Mouse (Mus musculus) hindbrain, embryonic 12.5 days (tissue): ENCODE measurements around the gene Adcy5. TPM values are rescaled to one million over a fixed set of nuclear protein-coding genes. Genes with fewer than 3 reads are reported as not detected.

ENCODE experiments used
- ATAC-seq: fragments of 200-750 bp; cut with Nextera tagmentation; 2 replicates; pipeline ENCODE4 v1.8.0; 2017; ENCODE audit warnings: moderate TSS enrichment; ENCODE audit not compliant: low FRiP score
- H3K27ac ChIP-seq: fragments of 300-500 bp; sonication (generic); 2 replicates; pipeline ENCODE4 v1.5.1; 2016; ENCODE audit warnings: mild to moderate bottlenecking
- H3K27me3 ChIP-seq: fragments of 300-500 bp; sonication (generic); 2 replicates; pipeline ENCODE4 v1.6.1; 2016; ENCODE audit warnings: mild to moderate bottlenecking
- H3K36me3 ChIP-seq: fragments of 300-500 bp; sonication (generic); 2 replicates; pipeline ENCODE4 v1.6.1; 2016; ENCODE audit warnings: mild to moderate bottlenecking
- H3K4me1 ChIP-seq: fragments of 300-500 bp; sonication (generic); 2 replicates; pipeline ENCODE4 v1.6.1; 2016
- H3K4me2 ChIP-seq: fragments of 300-500 bp; sonication (generic); replicated peaks from 2 replicates; pipeline ENCODE4 v1.6.1; 2016; ENCODE audit warnings: mild to moderate bottlenecking
- H3K4me3 ChIP-seq: fragments of 300-500 bp; sonication (generic); 2 replicates; pipeline ENCODE4 v1.5.1; 2016; ENCODE audit warnings: mild to moderate bottlenecking
- H3K9ac ChIP-seq: fragments of 300-500 bp; sonication (generic); 2 replicates; pipeline ENCODE4 v1.6.1; 2016; ENCODE audit warnings: mild to moderate bottlenecking, moderate library complexity
- H3K9me3 ChIP-seq: fragments of 300-500 bp; sonication (generic); replicated peaks from 2 replicates; pipeline ENCODE4 v1.6.1; 2016; ENCODE audit warnings: mild to moderate bottlenecking
- WGBS: fragments of 180-500 bp; shearing (Covaris S2); methylation state at CpG from one replicate; pipeline ENCODE4 v1.1.7; 2016; 5-methylcytosine and 5-hydroxymethylcytosine counted together
- polyA plus RNA-seq: library from polyadenylated mRNA; unstranded; fragments of >200 nt; fragmentation: Nextera tagmentation; extraction: Ambion mirVana; gene quantifications from 2 replicates; pipeline ENCODE4 v1.2.1, GENCODE M21; 2016

The Adcy5 gene
- polyA plus RNA-seq, 1 experiment from 2014 or later, result 4.4 TPM

DNA sequence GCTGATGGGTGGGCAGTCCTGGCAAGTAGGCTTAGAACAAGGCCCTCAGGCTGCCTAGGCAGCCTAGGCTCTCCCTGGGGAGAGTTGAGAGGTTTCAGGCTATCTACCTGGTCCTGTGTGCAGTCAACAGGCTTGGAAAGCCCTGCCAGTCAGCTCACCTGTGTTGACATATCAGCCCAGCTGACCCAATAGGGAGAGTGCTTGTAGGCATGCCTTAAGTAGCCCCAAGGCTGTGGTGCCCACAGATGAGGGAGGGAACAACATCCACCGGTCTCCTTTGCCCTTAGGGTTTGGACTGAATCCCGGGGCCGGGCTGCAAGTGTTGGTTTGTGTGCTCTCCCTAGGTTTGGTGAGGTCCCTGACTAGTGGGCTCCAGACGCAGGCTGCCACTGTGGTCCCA lies 37.8 kb downstream of the Adcy5 start:
- H3K27me3 ChIP-seq, result 0 out of 2 replicates have a peak, but pooled peaks cover 2% of the 10 kb centered on the region
- H3K4me2 ChIP-seq, result no peak overlapping the region
- H3K27ac ChIP-seq, result no peak overlapping the region
- peaks cover 14% of the 10 kb centered on the region for H3K4me1 ChIP-seq
- no peaks in the 10 kb centered on the region for H3K9me3 ChIP-seq
- WGBS, result 80% methylated on average over 4 of the region's 4 CpGs
- ATAC-seq, result no peak
- no peaks in the 10 kb centered on the region for H3K36me3 ChIP-seq
- H3K9ac ChIP-seq, result no peak overlapping the region
- no peak overlapping the region for H3K4me3 ChIP-seq

- no peak overlapping the region; the same call in 1 of the 2 replicates for H3K9ac ChIP-seq
- H3K4me3 ChIP-seq, result no peak overlapping the region
- 39% methylated on average over 3 of the region's 3 CpGs for WGBS
- peaks cover 14% of the 10 kb centered on the region for H3K4me1 ChIP-seq
- no peak for ATAC-seq
- H3K27ac ChIP-seq, result no peak overlapping the region
- H3K36me3 ChIP-seq, result no peaks in the 10 kb centered on the region
- no peaks in the 10 kb centered on the region for H3K9me3 ChIP-seq
- no peak overlapping the region for H3K4me2 ChIP-seq
- H3K27me3 ChIP-seq, result 0 out of 2 replicates have a peak, but pooled peaks cover 2% of the 10 kb centered on the region
Observed at GRCm38 (mm10) chr16:35193357-35193756, 38.7 kb downstream of the Adcy5 start.

GRCm38 (mm10) chr16:35199721-35200431 lies 45.2 kb downstream of the Adcy5 start:
- Histone ChIP-seq H3K4me3 (no peak overlapping the region), H3K9me3 (no peaks in the 10 kb centered on the region), H3K27ac (no peak overlapping the region; the same call in 1 of the 2 replicates), H3K27me3 (no peaks in the 10 kb centered on the region), H3K36me3 (no peaks in the 10 kb centered on the region), H3K4me2 (no peak overlapping the region), H3K9ac (0 out of 2 replicates have a peak overlapping the region, but pooled peaks have one; percentile 8), H3K4me1 (peaks cover 15% of the 10 kb centered on the region)
- WGBS, result 71% methylated on average over 6 of the region's 6 CpGs
- ATAC-seq, result no peak

DNA sequence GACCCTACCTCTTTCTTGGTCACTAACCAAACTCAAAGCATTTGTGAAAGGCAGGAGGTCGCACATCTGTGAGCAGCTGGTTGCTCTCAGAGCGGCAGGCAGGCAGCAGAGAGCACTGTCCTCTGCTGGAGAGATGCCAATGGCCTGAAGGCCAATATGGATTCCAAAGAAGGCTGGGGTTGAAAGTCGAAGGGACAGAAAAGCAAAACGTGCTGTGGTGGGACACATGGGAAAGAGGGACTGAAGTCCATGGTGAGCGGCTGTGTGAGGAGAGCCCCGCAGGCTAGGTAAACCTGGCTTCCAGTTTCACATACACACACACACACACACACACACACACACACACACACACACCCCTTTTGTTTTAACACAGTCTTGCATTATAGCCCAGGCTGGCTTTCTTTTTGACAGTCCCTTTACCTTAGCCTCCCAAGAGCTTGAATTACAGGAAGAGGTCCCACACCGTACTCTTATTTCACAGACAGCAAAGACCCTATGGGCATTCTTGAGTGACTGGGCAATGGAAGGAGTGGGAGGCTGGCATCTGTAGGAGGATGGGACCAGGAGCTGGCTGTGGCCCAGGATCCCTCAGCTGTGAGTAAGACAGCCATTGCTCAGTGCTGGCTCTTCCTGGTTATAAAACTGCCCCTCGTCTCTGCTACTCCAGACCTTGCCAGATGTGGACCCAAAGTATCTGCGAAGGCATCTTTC lies 45.9 kb downstream of the Adcy5 start:
- Histone ChIP-seq H3K4me2 (no peak overlapping the region), H3K27me3 (no peaks in the 10 kb centered on the region), H3K4me3 (no peak overlapping the region), H3K36me3 (no peaks in the 10 kb centered on the region), H3K9ac (0 out of 2 replicates have a peak overlapping the region, but pooled peaks have one; percentile 8), H3K27ac (no peak overlapping the region; the same call in 1 of the 2 replicates), H3K9me3 (no peaks in the 10 kb centered on the region), H3K4me1 (peaks cover 22% of the 10 kb centered on the region)
- ATAC-seq, result no peak
- WGBS, result 80% methylated on average over 9 of the region's 9 CpGs

GRCm38 (mm10) chr16:35201281-35201680 lies 46.6 kb downstream of the Adcy5 start:
- no peak overlapping the region for H3K4me2 ChIP-seq
- peaks cover 29% of the 10 kb centered on the region for H3K4me1 ChIP-seq
- no peak overlapping the region for H3K27ac ChIP-seq
- 79% methylated on average over 5 of the region's 5 CpGs for WGBS
- H3K4me3 ChIP-seq, result no peak overlapping the region
- ATAC-seq, result no peak
- no peaks in the 10 kb centered on the region for H3K9me3 ChIP-seq
- no peaks in the 10 kb centered on the region for H3K27me3 ChIP-seq
- H3K9ac ChIP-seq, result no peak overlapping the region
- H3K36me3 ChIP-seq, result no peaks in the 10 kb centered on the region

DNA sequence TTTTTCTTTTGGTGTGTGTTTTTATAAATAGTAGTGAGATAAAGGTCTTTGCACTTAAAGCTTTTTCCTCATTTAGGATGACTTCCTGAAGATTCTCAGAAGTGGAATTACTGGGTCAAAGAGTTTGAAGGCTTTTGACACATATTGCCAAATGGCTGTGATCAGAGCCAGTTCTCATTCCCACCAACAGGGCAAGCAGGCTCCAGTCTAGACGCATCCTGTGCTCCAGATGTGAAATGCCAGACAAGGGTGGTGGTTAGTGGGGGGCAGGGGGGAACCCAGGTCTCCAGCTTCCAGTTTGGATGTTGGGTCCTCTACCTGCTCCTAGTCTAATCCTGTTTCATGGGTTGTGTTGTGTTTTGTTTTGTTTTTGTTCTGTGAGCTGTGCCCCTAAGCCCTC lies 48.8 kb downstream of the Adcy5 start:
- H3K4me1 ChIP-seq, result peaks cover 31% of the 10 kb centered on the region
- H3K27ac ChIP-seq, result no peak overlapping the region
- WGBS, result 76% methylated on average over 1 of the region's 1 CpGs
- no peak overlapping the region for H3K9ac ChIP-seq
- no peak overlapping the region for H3K4me3 ChIP-seq
- H3K4me2 ChIP-seq, result no peak overlapping the region
- no peaks in the 10 kb centered on the region for H3K36me3 ChIP-seq
- H3K9me3 ChIP-seq, result no peaks in the 10 kb centered on the region
- ATAC-seq, result no peak
- no peaks in the 10 kb centered on the region for H3K27me3 ChIP-seq

GRCm38 (mm10) chr16:35205681-35206080 lies 51.0 kb downstream of the Adcy5 start:
- Histone ChIP-seq H3K9ac (no peak overlapping the region), H3K27ac (0 out of 2 replicates have a peak overlapping the region, but pooled peaks have one; percentile 19), H3K4me2 (no peak overlapping the region), H3K36me3 (no peaks in the 10 kb centered on the region), H3K4me3 (no peak overlapping the region), H3K27me3 (no peaks in the 10 kb centered on the region), H3K9me3 (no peaks in the 10 kb centered on the region), H3K4me1 (peaks cover 23% of the 10 kb centered on the region)
- ATAC-seq, result peak; percentile 76
- WGBS, result 57% methylated on average over 5 of the region's 5 CpGs

GRCm38 (mm10) chr16:35206426-35206825 lies 51.7 kb downstream of the Adcy5 start:
- H3K36me3 ChIP-seq, result no peaks in the 10 kb centered on the region
- no peak overlapping the region for H3K4me2 ChIP-seq
- H3K27me3 ChIP-seq, result no peaks in the 10 kb centered on the region
- peaks cover 24% of the 10 kb centered on the region for H3K4me1 ChIP-seq
- WGBS, result 81% methylated on average over 6 of the region's 6 CpGs
- no peak overlapping the region for H3K27ac ChIP-seq
- no peak overlapping the region for H3K9ac ChIP-seq
- no peak overlapping the region for H3K4me3 ChIP-seq
- H3K9me3 ChIP-seq, result no peaks in the 10 kb centered on the region
- ATAC-seq, result no peak

DNA sequence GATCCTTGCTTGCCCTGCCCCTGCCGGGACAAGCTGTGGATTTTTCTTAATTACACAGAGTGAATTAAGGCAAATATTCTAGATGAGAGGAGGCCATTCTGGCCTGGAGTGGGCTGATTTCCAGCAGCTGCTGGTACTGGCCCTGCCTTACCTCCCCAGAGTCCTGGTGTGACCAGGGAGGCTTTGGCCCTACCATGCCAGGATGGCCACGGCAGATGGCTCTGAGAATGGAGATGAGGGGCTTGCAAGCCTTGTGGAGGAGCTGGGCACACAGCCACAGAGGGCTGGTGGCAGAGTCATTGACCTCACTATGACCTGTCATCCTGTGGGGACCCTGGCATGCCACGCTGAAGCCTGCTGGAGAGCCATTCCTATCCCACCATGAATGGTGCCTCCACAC lies 54.1 kb downstream of the Adcy5 start:
- WGBS, result 78% methylated on average over 3 of the region's 3 CpGs
- peaks cover 29% of the 10 kb centered on the region for H3K4me1 ChIP-seq
- H3K4me2 ChIP-seq, result no peak overlapping the region
- H3K9me3 ChIP-seq, result no peaks in the 10 kb centered on the region
- H3K36me3 ChIP-seq, result no peaks in the 10 kb centered on the region
- H3K9ac ChIP-seq, result 0 out of 2 replicates have a peak overlapping the region, but pooled peaks have one; percentile 10
- no peak for ATAC-seq
- no peaks in the 10 kb centered on the region for H3K27me3 ChIP-seq
- H3K27ac ChIP-seq, result no peak overlapping the region
- no peak overlapping the region for H3K4me3 ChIP-seq

GRCm38 (mm10) chr16:35209753-35210152 lies 55.1 kb downstream of the Adcy5 start:
- ATAC-seq, result no peak
- Histone ChIP-seq H3K36me3 (no peaks in the 10 kb centered on the region), H3K27me3 (no peaks in the 10 kb centered on the region), H3K4me1 (peaks cover 29% of the 10 kb centered on the region), H3K9me3 (no peaks in the 10 kb centered on the region), H3K27ac (no peak overlapping the region), H3K4me2 (no peak overlapping the region), H3K4me3 (no peak overlapping the region), H3K9ac (no peak overlapping the region)
- WGBS, result 82% methylated on average over 5 of the region's 5 CpGs

DNA sequence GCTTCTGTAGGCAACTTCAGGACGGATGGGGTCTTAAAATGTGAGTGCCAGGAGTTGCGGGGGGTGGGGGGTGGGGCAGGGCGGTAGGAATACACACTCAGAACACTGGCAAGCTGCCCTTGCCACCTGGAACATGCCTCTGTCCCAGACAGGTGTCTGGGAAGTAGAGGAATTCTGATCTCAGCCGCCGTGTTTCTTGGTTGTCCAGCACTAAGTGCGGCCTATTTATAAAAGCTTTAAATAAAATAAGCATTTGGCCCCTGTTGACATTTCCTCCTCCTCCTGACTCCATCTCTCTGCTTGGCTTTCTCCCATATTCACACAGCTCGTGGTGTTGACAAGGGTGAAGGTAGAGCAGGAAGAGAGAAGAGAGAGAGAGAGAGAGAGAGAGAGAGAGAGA lies 60.4 kb downstream of the Adcy5 start:
- no peak overlapping the region for H3K27ac ChIP-seq
- no peak overlapping the region for H3K4me3 ChIP-seq
- H3K4me2 ChIP-seq, result no peak overlapping the region
- H3K4me1 ChIP-seq, result peaks cover 10% of the 10 kb centered on the region; the same call in 1 of the 2 replicates
- H3K9me3 ChIP-seq, result no peaks in the 10 kb centered on the region
- ATAC-seq, result no peak
- WGBS, result 75% methylated on average over 7 of the region's 7 CpGs
- H3K9ac ChIP-seq, result no peak overlapping the region
- no peaks in the 10 kb centered on the region for H3K36me3 ChIP-seq
- H3K27me3 ChIP-seq, result no peaks in the 10 kb centered on the region

GRCm38 (mm10) chr16:35215498-35215897 lies 60.8 kb downstream of the Adcy5 start:
- ATAC-seq, result no peak
- Histone ChIP-seq H3K9ac (no peak overlapping the region), H3K4me3 (no peak overlapping the region), H3K27ac (no peak overlapping the region), H3K27me3 (no peaks in the 10 kb centered on the region), H3K4me2 (no peak overlapping the region), H3K9me3 (no peaks in the 10 kb centered on the region), H3K4me1 (peaks cover 8% of the 10 kb centered on the region; the same call in 1 of the 2 replicates), H3K36me3 (no peaks in the 10 kb centered on the region)
- 60% methylated on average over 5 of the region's 5 CpGs for WGBS
